8 mouse cellular contexts compared by ENCODE assay signal in genomic region chr7:145300321-145301007, GRCm38 (mm10). TPM values are rescaled to one million over a fixed set of nuclear protein-coding genes. Genes with fewer than 3 reads are reported as not detected.
DNase-seq lines count a peak whose midpoint lies in the region; ATAC-seq and TF ChIP-seq lines count a peak whose summit lies in the region.

TSS of gene Mrgprf (plus strand) at chr7:145300828.

- no peak within 1 kb of the TSS for H3K9ac ChIP-seq in heart, embryonic 16.5 days (ENCODE audit: low read length)
- no peak within 1 kb of the TSS for H3K9ac ChIP-seq in forebrain, postnatal 0 days

- H3K27ac ChIP-seq in layer of hippocampus, adult 2 months: 0 out of 2 replicates have a peak within 1 kb of the TSS, but pooled peaks have one; percentile 48
- H3K27ac ChIP-seq in heart, embryonic 16.5 days (ENCODE audit: low read length): no peak within 1 kb of the TSS
- H3K27ac ChIP-seq in forebrain, postnatal 0 days (ENCODE audit: low read depth, low read length): no peak within 1 kb of the TSS

- no peaks in the 10 kb centered on the region for H3K36me3 ChIP-seq in heart, embryonic 16.5 days (ENCODE audit: control insufficient read depth, insufficient read depth)
- no peaks in the 10 kb centered on the region for H3K36me3 ChIP-seq in myocyte (ENCODE audit: control insufficient read depth, insufficient read depth)
- H3K36me3 ChIP-seq in forebrain, postnatal 0 days (ENCODE audit: insufficient read depth): no peaks in the 10 kb centered on the region

- TF ChIP-seq POLR2A in myocyte (IDR thresholded peaks at IDR 0.05; ENCODE audit: insufficient read length, low read depth): no peak

- ATAC-seq in heart, embryonic 16.5 days (replicated peaks; ENCODE audit: extremely low read depth, insufficient read depth, low FRiP score): peak; percentile 23; the same call in 1 of the 2 replicates
- no peak for ATAC-seq in megakaryocyte-erythroid progenitor cell, adult 5-6 weeks (replicated peaks; ENCODE audit: low FRiP score, low TSS enrichment, poor library complexity, severe bottlenecking)
- no peak for ATAC-seq in forebrain, postnatal 0 days

- no peak within 1 kb of the TSS for H3K4me2 ChIP-seq in heart, embryonic 16.5 days (ENCODE audit: low read depth, low read length)
- H3K4me2 ChIP-seq in myocyte (ENCODE audit: low read depth): peak within 1 kb of the TSS; percentile 62
- no peak within 1 kb of the TSS for H3K4me2 ChIP-seq in forebrain, postnatal 0 days (ENCODE audit: low read depth)

- H3K9me3 ChIP-seq in heart, embryonic 16.5 days (replicated peaks; ENCODE audit: control insufficient read depth, low read length): no peaks in the 10 kb centered on the region
- no peaks in the 10 kb centered on the region for H3K9me3 ChIP-seq in forebrain, postnatal 0 days (ENCODE audit: low read length)

- no peaks in the 10 kb centered on the region for H3K27me3 ChIP-seq in heart, embryonic 16.5 days (ENCODE audit: control insufficient read depth, insufficient read depth, low read length)
- no peaks in the 10 kb centered on the region for H3K27me3 ChIP-seq in myocyte (ENCODE audit: control insufficient read depth, insufficient read depth, insufficient read length)
- no peaks in the 10 kb centered on the region for H3K27me3 ChIP-seq in forebrain, postnatal 0 days (ENCODE audit: insufficient read depth, low read length)

- no peak within 1 kb of the TSS for H3ac ChIP-seq in myocyte (ENCODE audit: control insufficient read depth, insufficient read length)

- 35% methylated on average over 13 of the region's 13 CpGs for WGBS in heart, embryonic 16.5 days
- WGBS in forebrain, postnatal 0 days: 42% methylated on average over 13 of the region's 13 CpGs

- H3K79me2 ChIP-seq in myocyte (ENCODE audit: control insufficient read depth, insufficient read depth): no peaks in the 10 kb centered on the region

- H3K4me1 ChIP-seq in heart, embryonic 16.5 days (ENCODE audit: control insufficient read depth, insufficient read depth, low read length): peaks cover 10% of the 10 kb centered on the region; the same call in 1 of the 2 replicates
- H3K4me1 ChIP-seq in forebrain, postnatal 0 days (ENCODE audit: insufficient read depth): no peaks in the 10 kb centered on the region

- TF ChIP-seq CTCF in layer of hippocampus, adult 2 months (conservative IDR thresholded peaks at IDR 0.05): peak; percentile 48
- no peak for TF ChIP-seq CTCF in forebrain, postnatal 0 days (IDR thresholded peaks at IDR 0.05; ENCODE audit: low read depth)

- DNase-seq in layer of hippocampus, adult 2 months (ENCODE audit: low spot score in 2 of 2): no peak
- DNase-seq in layer of hippocampus, postnatal 14 days (ENCODE audit: low spot score in 2 of 2): no peak
- DNase-seq in cerebellum, postnatal 10 days: peak; percentile 78 to 80
- DNase-seq in thymus, adult 18-20 months: no peak
- no peak for DNase-seq in forebrain, postnatal 0 days

- H3K4me3 ChIP-seq in layer of hippocampus, adult 2 months: no peak within 1 kb of the TSS
- no peak within 1 kb of the TSS for H3K4me3 ChIP-seq in heart, embryonic 16.5 days (ENCODE audit: low read length)
- H3K4me3 ChIP-seq in myocyte: no peak within 1 kb of the TSS
- no peak within 1 kb of the TSS for H3K4me3 ChIP-seq in forebrain, postnatal 0 days (ENCODE audit: low read depth, low read length)

TF ChIP-seq in myocyte, 11 proteins besides CTCF, POLR2A, EP300 and RAD21:
- TF ChIP-seq MAX (IDR thresholded peaks at IDR 0.05; ENCODE audit: low read depth) (no peak), REST (IDR thresholded peaks at IDR 0.05; ENCODE audit: insufficient read depth, insufficient read length) (no peak), USF1 (IDR thresholded peaks at IDR 0.05; ENCODE audit: low read depth) (no peak), MYOD1 (IDR thresholded peaks at IDR 0.05; ENCODE audit: control insufficient read depth in 1 of 3, insufficient read length in 2 of 3, low read depth in 2 of 3) (no peak), TCF12 (IDR thresholded peaks at IDR 0.05; ENCODE audit: insufficient read depth, poor library complexity, severe bottlenecking) (no peak)

RNA-seq across cellular contexts. Expression of gene Mrgprf, which starts in this region (rescaled TPM):
- 1 to 10 TPM in 1 of 2 experiments, under 1 TPM in 1; 0.42 to 1.4 TPM for total RNA-seq in layer of hippocampus, adult 2 months (2021)
- total RNA-seq in layer of hippocampus, postnatal 14 days (2021): 1 to 10 TPM in 1 of 2 experiments, under 1 TPM in 1; 0.88 to 1.1 TPM
- polyA plus RNA-seq in heart, embryonic 16.5 days (2015; fragmentation: Nextera tagmentation; extraction: Ambion mirVana): 1.6 and 2.2 TPM in 2 replicates
- polyA plus RNA-seq in myocyte (2012; fragmentation: generic; extraction: Trizol): 4.4 TPM
- not detected in 2 replicates for total RNA-seq in megakaryocyte-erythroid progenitor cell, adult 5-6 weeks (2014; fragmentation: Nextera tagmentation)
- not detected in 2 replicates for total RNA-seq in megakaryocyte-erythroid progenitor cell, adult 5-6 weeks (2017)
- 2.4 and 4.4 TPM in 2 replicates for total RNA-seq in forebrain, postnatal 0 days (2014; rRNA removed)
- polyA plus RNA-seq in forebrain, postnatal 0 days (2015; fragmentation: Nextera tagmentation; extraction: Ambion mirVana): 3.4 and 3.7 TPM in 2 replicates

Comparison
In these comparisons a context has a peak if more than half of its experiments do, and no peak if none do; other contexts are left out.
1. DNase-seq: peak in cerebellum, postnatal 10 days (2 of 2); none in layer of hippocampus, adult 2 months (0 of 2), layer of hippocampus, postnatal 14 days (0 of 2), thymus, adult 18-20 months (0 of 2) and forebrain, postnatal 0 days (single experiment).